Mouse (Mus musculus) liver, embryonic 16.5 days (tissue): Measurements from ENCODE around the gene Kif4. TPM values are rescaled to one million over a fixed set of nuclear protein-coding genes. Genes with fewer than 3 reads are reported as not detected.

Experiments used
- ATAC-seq: fragments of 200-750 bp; cut with Nextera tagmentation; 2 replicates; pipeline ENCODE4 v1.8.0; 2017; ENCODE audit warnings: low read depth, mild to moderate bottlenecking, moderate number of reproducible peaks, moderate library complexity
- H3K27ac ChIP-seq: fragments of 300-500 bp; sonication (generic); 2 replicates; pipeline ENCODE4 v1.5.1; 2014; ENCODE audit warnings: mild to moderate bottlenecking, low read length
- H3K27me3 ChIP-seq: fragments of 300-500 bp; sonication (generic); 2 replicates; pipeline ENCODE4 v1.6.1; 2014; ENCODE audit warnings: low read depth, low read length, mixed read lengths; ENCODE audit not compliant: control insufficient read depth, insufficient read depth
- H3K36me3 ChIP-seq: fragments of 300-500 bp; sonication (generic); 2 replicates; pipeline ENCODE4 v1.6.1; 2014; ENCODE audit warnings: mild to moderate bottlenecking; ENCODE audit not compliant: control insufficient read depth, insufficient read depth
- H3K4me1 ChIP-seq: fragments of 300-500 bp; sonication (generic); 2 replicates; pipeline ENCODE4 v1.6.1; 2014; ENCODE audit warnings: low read depth, low read length, mixed read lengths; ENCODE audit not compliant: control insufficient read depth
- H3K4me2 ChIP-seq: fragments of 300-500 bp; sonication (generic); 2 replicates; pipeline ENCODE4 v1.6.1; 2014; ENCODE audit warnings: low read depth, low read length, mixed read lengths
- H3K4me3 ChIP-seq: fragments of 300-500 bp; sonication (generic); 2 replicates; pipeline ENCODE4 v1.5.1; 2014; ENCODE audit warnings: low read depth, mild to moderate bottlenecking, low read length
- H3K9ac ChIP-seq: fragments of 300-500 bp; sonication (generic); 2 replicates; pipeline ENCODE4 v1.6.1; 2014; ENCODE audit warnings: low read depth, low read length
- H3K9me3 ChIP-seq: fragments of 300-500 bp; sonication (generic); replicated peaks from 2 replicates; pipeline ENCODE4 v1.6.1; 2016; ENCODE audit warnings: low read length; ENCODE audit not compliant: control insufficient read depth
- WGBS: fragments of 180-500 bp; shearing (Covaris S2); extraction: QIAGEN DNeasy Blood & Tissue Kit; methylation state at CpG from one replicate; pipeline ENCODE4 v1.1.7; 2014; ENCODE audit not compliant: insufficient replicate concordance; 5-methylcytosine and 5-hydroxymethylcytosine counted together
- polyA plus RNA-seq: library from polyadenylated mRNA; unstranded; fragments of >200 nt; fragmentation: Nextera tagmentation; extraction: Ambion mirVana; gene quantifications from 2 replicates; pipeline ENCODE4 v1.2.1, GENCODE M21; 2015

The Kif4 gene
- polyA plus RNA-seq, 1 experiment from 2014 or later: 21.2 TPM

DNA sequence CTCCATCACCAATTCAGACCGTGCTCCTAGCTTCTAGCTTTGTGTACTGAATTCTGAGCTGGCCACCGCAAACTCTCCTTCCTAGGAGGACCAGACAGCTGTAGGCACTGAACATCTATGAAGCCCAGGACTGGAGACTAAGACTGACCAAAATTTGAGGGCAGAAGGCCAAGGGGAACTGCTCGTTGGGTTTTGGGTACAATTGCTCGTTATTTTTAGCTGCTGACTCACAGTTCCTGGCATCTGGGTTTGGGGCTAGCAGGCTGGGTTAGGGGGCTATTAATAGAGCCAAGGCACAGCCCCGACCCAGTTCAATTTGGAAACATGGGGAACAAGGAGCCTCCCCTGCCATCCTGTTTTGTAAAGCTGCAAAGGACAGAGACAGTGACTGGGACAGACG lies 115.2 kb downstream of the Kif4 start:
- no peak overlapping the region for H3K27ac ChIP-seq
- H3K27me3 ChIP-seq: no peaks in the 10 kb centered on the region
- no peak for ATAC-seq
- H3K4me3 ChIP-seq: no peak overlapping the region
- H3K4me2 ChIP-seq: no peak overlapping the region
- H3K9me3 ChIP-seq: no peaks in the 10 kb centered on the region
- H3K9ac ChIP-seq: no peak overlapping the region
- H3K36me3 ChIP-seq: no peaks in the 10 kb centered on the region
- no peaks in the 10 kb centered on the region for H3K4me1 ChIP-seq
- 30% methylated on average over 6 of the region's 6 CpGs for WGBS

- H3K9ac ChIP-seq: no peak overlapping the region
- H3K4me3 ChIP-seq: no peak overlapping the region
- no peak overlapping the region for H3K27ac ChIP-seq
- no peak for ATAC-seq
- H3K27me3 ChIP-seq: no peaks in the 10 kb centered on the region
- no peaks in the 10 kb centered on the region for H3K36me3 ChIP-seq
- no peak overlapping the region for H3K4me2 ChIP-seq
- no peaks in the 10 kb centered on the region for H3K4me1 ChIP-seq
- H3K9me3 ChIP-seq: no peaks in the 10 kb centered on the region
- 18% methylated on average over 10 of the region's 10 CpGs for WGBS
These were observed 116.4 kb downstream of the Kif4 start for GRCm38 (mm10) chrX:100741940-100742339.

DNA sequence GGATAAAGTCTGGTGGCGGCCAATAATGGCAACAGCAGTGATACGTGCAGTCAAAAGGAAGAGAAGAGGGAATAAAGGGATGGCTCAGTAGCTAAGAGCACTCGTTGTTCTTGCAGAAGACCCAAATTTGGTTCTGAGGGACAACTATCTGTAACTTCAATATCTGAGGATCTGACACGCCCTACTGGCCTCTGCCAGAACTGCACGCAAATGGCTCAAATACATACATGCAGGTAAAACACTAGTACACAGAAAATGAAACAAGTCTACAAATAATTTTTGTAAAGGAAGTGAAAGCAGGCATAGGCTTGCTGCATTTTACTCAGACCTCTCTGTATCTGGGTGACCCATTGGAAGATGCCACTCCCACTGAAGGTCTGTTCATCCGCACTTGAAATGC lies 140.3 kb downstream of the Kif4 start:
- Histone ChIP-seq H3K9me3 (no peaks in the 10 kb centered on the region), H3K9ac (no peak overlapping the region), H3K4me2 (no peak overlapping the region), H3K27ac (no peak overlapping the region), H3K4me1 (no peaks in the 10 kb centered on the region), H3K27me3 (peaks cover 23% of the 10 kb centered on the region), H3K36me3 (no peaks in the 10 kb centered on the region), H3K4me3 (no peak overlapping the region)
- ATAC-seq: no peak
- WGBS: 57% methylated on average over 6 of the region's 6 CpGs

GRCm38 (mm10) chrX:100767181-100767884 lies 141.8 kb downstream of the Kif4 start, which contains the start of gene Dlg3:
Gene Dlg3, plus strand, starts transcription at chrX:100767722.
- peaks cover 23% of the 10 kb centered on the region for H3K27me3 ChIP-seq
- no peaks in the 10 kb centered on the region for H3K9me3 ChIP-seq
- WGBS: 27% methylated on average over 25 of the region's 26 CpGs
- H3K27ac ChIP-seq: no peak within 1 kb of the TSS
- H3K4me1 ChIP-seq: no peaks in the 10 kb centered on the region
- peak within 1 kb of the TSS; percentile 39 for H3K4me2 ChIP-seq
- no peaks in the 10 kb centered on the region for H3K36me3 ChIP-seq
- peak within 1 kb of the TSS; percentile 2; the same call in 1 of the 2 replicates for H3K4me3 ChIP-seq
- no peak for ATAC-seq
- no peak within 1 kb of the TSS for H3K9ac ChIP-seq

DNA sequence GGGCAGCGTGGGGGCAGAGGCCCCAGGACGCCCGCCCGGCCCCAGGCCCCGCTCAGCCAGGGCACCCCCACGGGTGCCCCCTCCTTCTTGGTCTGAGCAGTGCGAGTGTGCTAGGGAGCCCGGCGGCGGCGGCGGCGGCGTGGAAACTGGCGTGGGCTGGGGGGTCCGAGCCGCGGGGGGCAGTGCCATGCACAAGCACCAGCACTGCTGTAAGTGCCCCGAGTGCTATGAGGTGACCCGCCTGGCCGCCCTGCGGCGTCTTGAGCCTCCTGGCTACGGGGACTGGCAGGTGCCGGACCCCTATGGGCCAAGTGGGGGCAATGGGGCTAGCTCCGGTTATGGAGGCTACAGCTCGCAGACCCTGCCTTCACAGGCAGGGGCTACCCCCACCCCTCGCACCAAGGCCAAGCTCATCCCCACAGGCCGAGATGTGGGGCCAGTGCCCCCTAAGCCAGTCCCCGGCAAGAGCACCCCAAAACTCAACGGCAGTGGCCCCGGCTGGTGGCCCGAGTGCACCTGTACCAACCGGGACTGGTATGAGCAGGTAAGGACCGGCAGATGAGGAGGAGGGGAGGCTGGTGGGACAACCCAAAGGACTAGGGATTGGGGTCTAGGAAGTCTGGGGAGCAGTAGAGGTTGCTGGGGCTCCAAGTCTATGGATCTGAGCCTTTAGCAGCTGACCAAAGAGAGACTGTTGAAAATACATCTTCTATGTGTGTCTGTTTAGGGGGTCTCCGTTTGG lies 142.5 kb downstream of the Kif4 start:
- H3K9ac ChIP-seq: no peak overlapping the region

DNA sequence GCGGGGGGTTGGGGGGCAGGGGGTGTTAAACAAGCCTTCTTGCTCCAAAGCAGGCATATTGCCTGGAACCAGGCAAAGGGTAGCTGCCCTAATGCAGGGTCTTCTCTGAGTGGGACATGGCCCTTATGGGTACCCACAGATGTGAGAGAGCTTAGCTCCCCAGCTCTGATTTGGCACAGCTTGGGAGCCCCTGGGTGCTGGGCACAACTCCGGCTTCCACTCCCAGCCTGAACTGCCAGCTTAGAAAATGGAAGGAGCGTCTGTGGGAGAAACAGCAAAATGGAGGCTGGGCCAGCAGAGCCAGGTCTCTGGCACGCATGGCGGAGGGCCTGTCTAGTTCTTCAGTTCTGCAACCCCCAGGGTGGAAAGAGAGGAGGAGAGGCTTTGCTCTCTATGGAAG lies 143.7 kb downstream of the Kif4 start:
- H3K4me3 ChIP-seq: no peak overlapping the region
- no peak overlapping the region for H3K27ac ChIP-seq
- H3K9me3 ChIP-seq: no peaks in the 10 kb centered on the region
- no peak overlapping the region for H3K9ac ChIP-seq
- no peaks in the 10 kb centered on the region for H3K36me3 ChIP-seq
- peaks cover 23% of the 10 kb centered on the region for H3K27me3 ChIP-seq
- H3K4me1 ChIP-seq: no peaks in the 10 kb centered on the region
- no peak for ATAC-seq
- H3K4me2 ChIP-seq: no peak overlapping the region
- WGBS: 59% methylated on average over 5 of the region's 5 CpGs

More for the DNA sequence above, 142.5 kb downstream of the Kif4 start:
- no peak overlapping the region for H3K27ac ChIP-seq
- peak overlapping the region; percentile 39 for H3K4me2 ChIP-seq
- no peak overlapping the region for H3K4me3 ChIP-seq
- no peaks in the 10 kb centered on the region for H3K36me3 ChIP-seq
- peaks cover 23% of the 10 kb centered on the region for H3K27me3 ChIP-seq
- 33% methylated on average over 26 of the region's 36 CpGs for WGBS
- H3K4me1 ChIP-seq: no peaks in the 10 kb centered on the region
- H3K9me3 ChIP-seq: no peaks in the 10 kb centered on the region
- ATAC-seq: no peak

GRCm38 (mm10) chrX:100774341-100774811 lies 148.8 kb downstream of the Kif4 start:
- Histone ChIP-seq H3K27me3 (no peaks in the 10 kb centered on the region), H3K9ac (peak overlapping the region; percentile 37; the same call in 1 of the 2 replicates), H3K27ac (no peak overlapping the region), H3K9me3 (no peaks in the 10 kb centered on the region), H3K4me3 (peak overlapping the region; percentile 53), H3K4me2 (peak overlapping the region; percentile 53), H3K4me1 (no peaks in the 10 kb centered on the region), H3K36me3 (no peaks in the 10 kb centered on the region)
- 17% methylated on average over 23 of the region's 23 CpGs for WGBS
- ATAC-seq: no peak

DNA sequence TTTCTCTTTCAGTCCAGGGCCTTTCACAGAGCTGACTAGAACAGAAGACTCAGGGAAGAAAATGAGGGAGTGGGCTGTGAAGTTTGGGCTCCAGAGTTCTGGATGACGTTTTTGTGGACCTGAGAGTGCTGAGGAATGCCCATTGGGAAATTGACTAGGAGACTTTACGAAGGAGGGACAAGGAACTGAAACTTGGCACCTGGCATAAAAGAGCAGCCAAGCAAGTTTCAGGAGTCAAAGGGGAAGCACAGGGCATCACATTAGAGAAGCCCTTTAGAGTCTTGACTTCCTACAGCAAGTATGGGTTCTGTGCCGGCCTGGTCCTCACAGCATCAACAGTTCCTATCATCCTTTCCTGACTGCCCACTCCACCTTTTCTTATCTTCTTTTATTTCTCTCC lies 149.9 kb downstream of the Kif4 start:
- no peaks in the 10 kb centered on the region for H3K36me3 ChIP-seq
- no peaks in the 10 kb centered on the region for H3K27me3 ChIP-seq
- WGBS: 70% methylated on average over 3 of the region's 3 CpGs
- no peaks in the 10 kb centered on the region for H3K9me3 ChIP-seq
- H3K27ac ChIP-seq: no peak overlapping the region
- no peak overlapping the region for H3K9ac ChIP-seq
- no peak overlapping the region for H3K4me2 ChIP-seq
- H3K4me3 ChIP-seq: no peak overlapping the region
- H3K4me1 ChIP-seq: no peaks in the 10 kb centered on the region
- no peak for ATAC-seq

GRCm38 (mm10) chrX:100776494-100776893 lies 151.0 kb downstream of the Kif4 start:
- Histone ChIP-seq H3K4me1 (no peaks in the 10 kb centered on the region), H3K36me3 (no peaks in the 10 kb centered on the region), H3K4me3 (peak overlapping the region; percentile 55), H3K9me3 (no peaks in the 10 kb centered on the region), H3K27ac (no peak overlapping the region), H3K9ac (no peak overlapping the region), H3K4me2 (peak overlapping the region; percentile 47), H3K27me3 (no peaks in the 10 kb centered on the region)
- 14% methylated on average over 9 of the region's 9 CpGs for WGBS
- 0 out of 2 replicates have a peak, but pooled peaks have one; percentile 25 for ATAC-seq
